Mouse (Mus musculus) hindlimb bud, embryonic 11.5 days (tissue): ENCODE measurements around the gene Micu1.

Experiments
- DNase-seq: peaks from one replicate; pipeline ENCODE4 v3.0.0-alpha.2; 2012; ENCODE audit warnings: low read depth, low spot score; ENCODE audit errors: extremely low spot score

The Micu1 gene

GRCm38 (mm10) chr10:59880029-59880386 is 177.7 kb downstream of the Micu1 start:
- DNase-seq, result peak; percentile 44

DNA sequence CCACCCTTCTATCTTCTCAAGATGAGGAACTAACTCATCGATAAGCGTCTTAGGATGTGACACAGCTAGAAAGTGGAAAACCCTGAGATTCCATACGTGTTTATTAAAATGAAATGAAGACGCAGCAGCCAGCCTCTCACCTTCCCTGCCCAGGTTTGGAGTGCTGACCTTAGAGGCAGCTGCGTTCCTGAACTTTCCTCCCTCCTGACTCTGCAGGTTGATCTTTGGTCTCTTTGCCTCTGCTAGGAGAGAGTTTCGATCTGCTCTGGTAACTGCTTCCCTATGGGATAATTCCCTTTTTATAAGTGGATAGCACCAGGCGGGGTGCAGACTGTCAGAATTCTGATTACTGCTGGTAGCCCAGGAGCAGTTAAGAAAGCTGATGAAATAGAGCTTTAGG is 178.6 kb downstream of the Micu1 start:
- no peak for DNase-seq

- DNase-seq, result no peak
Measured at GRCm38 (mm10) chr10:59884327-59885173, 182.3 kb downstream of the Micu1 start.

DNA sequence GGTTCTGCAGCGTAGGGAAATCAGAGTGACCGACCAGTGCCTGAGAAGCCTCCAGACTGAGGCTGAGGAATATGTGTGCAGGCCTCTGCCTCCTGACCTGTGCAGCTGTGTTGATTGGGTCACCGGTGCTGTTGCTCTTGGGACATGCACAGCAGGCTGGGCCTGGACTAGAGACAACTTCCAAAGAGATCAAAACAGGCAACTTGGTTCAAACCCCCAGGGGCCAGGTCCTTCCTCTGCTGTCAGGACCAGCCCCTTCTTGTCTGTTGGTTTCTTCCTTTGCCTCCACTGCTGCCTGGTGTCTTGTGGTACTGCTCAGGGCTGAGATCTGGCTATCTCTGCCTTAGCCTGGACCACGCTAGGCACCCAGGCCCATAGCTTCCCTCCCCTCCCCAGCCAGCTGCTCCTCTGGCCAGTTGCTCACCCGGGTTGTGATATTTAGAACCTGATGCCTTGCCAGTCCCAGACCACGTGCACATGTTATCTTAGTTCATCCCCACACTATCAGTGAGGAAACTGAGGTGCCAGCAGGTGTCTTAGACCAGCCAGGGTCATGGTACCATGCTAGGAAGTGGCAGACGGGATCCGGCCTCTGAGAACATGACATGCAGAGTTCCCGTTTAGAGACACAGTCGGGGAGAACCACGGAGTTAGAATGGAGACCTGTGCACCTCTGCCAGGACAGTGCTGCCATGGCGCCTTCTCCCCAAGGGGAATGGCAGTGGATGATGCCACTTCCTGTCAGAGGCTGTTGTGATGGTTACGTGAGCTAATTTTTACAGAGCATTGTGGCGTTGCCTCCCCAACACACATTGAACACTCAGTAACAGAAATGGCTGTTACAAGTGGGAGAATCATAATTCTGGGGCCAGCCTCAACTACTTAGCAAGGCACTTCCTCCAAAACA is 183.2 kb downstream of the Micu1 start:
- DNase-seq, result no peak

DNA sequence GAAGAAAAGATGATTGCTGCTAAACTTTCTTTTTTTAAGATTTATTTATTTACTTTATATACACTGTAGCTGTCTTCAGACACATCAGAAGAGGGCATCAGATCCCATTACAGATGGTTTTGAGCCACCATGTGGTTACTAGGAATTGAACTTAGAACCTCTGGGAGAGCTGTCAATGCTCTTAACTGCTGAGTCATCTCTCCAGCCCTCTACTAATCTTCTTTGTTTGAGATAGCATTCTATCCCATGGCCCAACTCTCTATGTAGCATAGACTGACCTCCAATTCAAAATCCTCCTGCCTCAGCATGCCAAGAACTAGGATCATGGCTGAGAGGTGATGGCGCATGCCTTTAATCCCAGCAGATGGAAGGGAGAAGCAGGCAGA is 183.8 kb downstream of the Micu1 start:
- no peak for DNase-seq

- DNase-seq, result no peak
Measured at GRCm38 (mm10) chr10:59887432-59887831, 185.2 kb downstream of the Micu1 start.

DNA sequence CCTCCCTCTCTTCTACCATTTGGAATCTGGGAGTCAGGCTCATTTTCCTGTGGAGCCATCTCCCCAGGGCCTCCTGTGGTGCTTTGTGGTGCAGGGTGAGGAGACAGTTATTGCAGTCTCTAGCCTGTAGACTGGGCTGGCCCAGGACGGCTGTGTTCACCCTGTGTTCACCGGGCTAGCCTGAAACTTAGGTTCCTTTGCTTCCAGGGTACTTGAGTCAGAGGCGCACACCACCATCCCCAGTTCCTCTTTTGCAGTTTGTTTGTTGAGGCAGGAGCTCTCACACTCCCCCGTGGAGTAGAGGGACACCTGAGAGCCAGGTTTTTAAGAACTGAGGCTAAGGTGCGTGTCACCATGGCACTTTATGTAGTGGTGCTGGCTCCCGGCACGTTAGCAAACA is 187.1 kb downstream of the Micu1 start:
- DNase-seq, result no peak

DNA sequence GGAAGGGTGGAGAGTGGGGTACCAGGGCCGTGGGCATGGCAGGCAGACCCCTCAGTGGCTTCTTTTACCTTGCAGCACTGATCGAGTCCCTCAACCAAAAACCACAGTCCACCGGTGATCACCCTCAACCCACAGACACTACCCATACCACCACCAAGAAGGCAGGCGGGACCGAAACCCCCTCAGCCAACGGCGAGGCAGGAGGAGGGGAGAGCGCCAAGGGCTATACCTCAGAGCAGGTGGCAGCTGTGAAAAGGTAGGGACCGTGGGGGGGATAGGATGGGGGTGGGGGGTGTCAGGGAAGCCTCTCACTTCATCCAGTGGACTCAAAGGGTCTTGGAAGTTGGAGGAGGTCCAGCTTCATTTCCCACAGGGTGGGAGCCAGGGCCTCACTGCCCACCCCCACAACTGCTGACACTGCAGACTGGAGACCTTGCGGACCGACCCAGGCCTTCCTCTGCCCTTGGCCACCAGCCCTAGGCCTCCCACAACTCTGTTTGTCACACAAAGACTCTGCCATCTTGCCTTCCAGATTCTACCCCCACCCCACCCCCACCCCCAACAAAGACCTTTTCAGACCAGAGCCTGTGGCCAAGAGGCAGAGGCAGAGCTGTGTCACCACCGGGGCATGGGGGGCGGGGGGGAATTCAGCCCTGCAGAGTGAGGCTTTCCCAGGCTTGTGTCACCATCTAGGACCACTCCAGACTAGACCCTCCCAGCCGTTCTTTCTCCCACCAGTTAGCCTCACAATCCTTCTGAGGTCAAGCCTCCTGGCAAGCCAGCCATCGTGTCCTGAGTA is 187.9 kb downstream of the Micu1 start:
- no peak for DNase-seq

DNA sequence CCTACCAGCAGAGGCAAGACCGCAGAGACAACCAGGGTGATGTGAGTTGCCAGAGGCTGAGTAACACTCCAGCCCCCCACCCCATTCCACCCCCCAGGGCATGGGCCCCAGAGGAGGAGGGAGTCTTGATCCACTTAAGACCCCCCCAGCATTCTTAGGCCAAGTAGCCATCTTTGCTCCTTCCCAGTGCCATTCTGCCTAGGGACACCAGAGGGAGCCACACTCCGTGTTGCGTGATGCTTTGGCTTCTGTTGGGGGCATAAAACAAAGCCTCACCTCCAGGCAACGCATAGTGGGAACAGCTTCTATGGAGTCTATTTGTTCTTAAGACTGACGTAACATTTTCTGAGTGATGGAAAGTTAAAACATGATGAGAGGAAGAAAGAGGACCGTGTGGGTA is 190.7 kb downstream of the Micu1 start:
- no peak for DNase-seq

DNA sequence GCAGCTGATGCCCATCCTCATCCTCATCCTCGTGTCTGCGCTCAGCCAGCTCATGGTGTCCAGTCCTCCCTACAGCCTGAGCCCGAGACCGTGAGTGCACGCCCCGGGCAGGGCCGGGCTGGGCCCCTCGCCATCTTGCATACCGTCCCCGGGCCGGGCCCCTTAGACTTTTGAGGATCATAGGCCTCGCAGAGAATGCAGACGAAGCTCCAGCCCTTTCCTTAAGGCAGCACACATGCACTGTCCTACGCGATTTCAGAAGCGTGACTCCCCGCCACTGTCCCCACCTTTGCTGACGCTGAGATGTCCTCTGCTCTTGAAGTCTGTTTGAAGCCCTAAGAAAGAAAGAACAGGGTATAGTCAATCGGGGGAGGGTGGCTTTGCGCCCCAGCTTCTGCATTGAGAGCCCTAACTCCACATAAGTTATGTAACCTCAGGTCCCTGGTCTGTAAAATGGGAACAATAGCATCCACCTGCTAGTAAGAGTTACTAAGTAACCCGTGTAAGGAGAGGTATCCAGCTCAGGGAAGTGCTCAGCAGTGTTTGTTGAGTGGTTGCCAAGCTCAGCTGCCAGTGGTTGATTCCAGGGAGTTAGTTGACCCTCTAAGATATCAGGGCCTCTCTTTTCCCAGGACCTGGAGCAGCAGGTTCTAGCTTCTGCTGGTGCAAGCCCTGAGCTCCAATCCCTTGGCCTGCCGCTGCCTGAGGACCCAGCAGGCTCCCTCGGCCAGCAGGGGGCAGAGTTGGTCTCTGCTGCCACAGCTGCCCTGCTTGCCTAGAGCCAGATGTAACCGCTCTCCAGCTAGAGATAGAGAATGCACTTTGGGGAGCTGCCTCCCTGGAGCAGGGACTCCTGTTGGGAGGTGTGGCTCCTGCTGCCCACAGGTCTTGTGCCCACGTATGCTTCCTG is 192.2 kb downstream of the Micu1 start:
- DNase-seq, result no peak

DNA sequence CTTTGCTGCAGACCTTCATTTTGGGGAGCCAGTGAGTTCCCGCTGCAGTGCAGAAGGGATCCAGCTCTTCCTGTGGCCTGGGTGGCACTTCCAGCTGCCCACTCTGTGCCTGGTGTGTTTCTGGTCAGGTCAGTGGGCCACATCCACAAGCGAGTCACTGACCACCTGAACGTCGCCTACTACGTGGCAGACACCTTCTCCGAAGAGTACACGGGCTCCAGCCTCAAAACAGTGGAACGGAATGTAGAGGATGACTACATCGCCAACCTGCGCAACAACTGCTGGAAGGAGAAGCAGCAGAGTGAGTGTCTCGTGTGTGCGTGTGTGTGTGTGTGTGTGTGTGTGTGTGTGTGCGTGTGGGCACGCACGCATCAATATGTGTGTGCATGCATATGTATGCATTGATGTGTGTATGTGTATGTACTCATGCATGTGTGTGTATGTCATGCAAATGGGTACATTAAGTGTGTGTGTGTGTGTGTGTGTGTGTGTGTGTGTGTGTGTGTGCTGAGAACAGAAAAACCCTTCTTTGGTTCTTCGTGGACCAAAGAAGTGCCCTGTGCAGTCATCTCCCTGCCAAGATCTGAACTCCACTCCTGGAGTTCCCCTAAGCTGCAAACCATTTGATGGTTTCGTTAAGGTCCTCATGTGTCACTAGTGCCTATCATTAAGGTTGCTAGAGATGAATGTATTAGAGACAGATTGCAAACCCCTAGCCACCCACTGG is 193.3 kb downstream of the Micu1 start:
- DNase-seq, result no peak

GRCm38 (mm10) chr10:59896211-59896610 is 193.9 kb downstream of the Micu1 start:
- DNase-seq, result no peak

GRCm38 (mm10) chr10:59896911-59897331 is 194.6 kb downstream of the Micu1 start:
- no peak for DNase-seq

DNA sequence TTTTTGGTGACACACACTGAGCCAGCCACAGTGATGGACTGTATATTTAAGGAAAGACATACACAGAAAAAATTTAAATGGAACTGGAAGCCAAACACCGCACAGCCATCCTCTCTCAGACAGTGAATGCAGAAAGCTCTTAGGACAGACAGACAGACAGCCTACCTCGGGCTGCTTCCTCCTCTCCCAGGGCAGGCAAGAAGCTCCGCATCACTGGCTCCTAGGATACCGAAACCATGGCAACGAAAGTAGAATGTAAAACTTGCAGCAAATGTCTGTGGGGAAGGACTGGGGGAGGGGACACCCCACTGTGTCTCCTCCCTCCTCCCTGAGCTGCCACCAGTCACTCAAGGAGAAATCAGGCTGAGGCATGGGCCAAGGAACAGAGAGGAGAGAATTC is 195.2 kb downstream of the Micu1 start:
- no peak for DNase-seq

GRCm38 (mm10) chr10:59898180-59898778 is 196.0 kb downstream of the Micu1 start:
- DNase-seq, result no peak

DNA sequence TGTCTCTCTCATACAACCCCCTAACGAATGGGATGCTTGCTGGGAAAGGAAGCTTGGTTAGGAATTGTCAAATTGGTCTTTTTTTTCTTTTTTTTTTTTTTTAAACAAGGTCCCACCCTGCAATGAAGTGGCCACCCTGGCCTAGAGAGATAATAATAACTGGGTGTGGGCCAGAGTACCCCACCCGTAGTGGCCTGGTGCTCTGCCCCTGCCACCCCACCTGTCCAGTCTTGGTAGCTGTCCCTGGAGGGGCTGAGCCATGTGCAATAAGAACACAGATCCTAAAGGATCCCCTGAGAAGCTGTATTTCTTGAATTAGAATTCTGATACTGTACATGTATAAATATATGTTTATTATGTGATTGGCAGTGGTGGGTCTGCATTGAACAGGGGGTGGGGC is 196.7 kb downstream of the Micu1 start:
- no peak for DNase-seq

DNA sequence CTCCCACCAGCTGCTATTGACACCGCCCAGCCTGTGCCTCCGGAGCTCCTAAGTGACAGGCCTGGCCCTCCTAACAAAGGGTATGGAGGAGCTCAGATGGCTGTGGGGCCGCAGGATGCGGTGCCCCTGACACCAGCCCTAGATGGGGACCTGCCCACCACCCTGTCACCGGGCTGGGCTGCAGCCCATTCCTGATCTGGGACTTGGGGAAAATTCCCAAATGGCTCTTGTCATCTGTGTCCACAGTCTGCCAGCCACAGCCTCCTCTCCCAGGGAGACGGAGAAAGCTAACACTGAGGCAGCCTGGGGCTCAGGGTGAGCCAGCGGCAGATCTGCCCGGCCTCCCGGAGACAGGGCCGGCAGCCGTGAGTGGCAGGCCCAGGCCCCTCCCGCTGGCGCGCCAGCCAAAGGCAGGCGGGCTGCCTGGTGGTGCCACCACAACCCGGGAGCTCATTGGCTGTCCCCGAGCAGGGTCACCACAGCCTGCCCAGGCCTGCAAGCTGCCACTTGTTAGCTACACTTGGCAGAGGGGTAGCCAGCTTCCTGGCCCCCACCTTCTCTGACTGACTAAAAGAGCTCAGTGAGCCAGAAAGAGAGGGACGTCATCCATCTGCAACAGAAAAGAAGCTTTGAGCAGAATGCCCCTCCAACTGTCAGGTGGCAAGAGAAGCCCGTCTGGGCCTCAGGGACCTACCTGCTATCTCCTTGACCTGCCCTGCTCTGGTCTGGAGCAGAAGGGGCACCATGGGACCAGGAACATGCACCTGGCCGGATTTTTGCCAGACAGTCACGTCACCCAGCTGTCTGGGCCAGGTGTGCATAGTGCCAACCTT is 197.3 kb downstream of the Micu1 start:
- DNase-seq, result no peak

GRCm38 (mm10) chr10:59900174-59900435 is 197.8 kb downstream of the Micu1 start:
- no peak for DNase-seq

DNA sequence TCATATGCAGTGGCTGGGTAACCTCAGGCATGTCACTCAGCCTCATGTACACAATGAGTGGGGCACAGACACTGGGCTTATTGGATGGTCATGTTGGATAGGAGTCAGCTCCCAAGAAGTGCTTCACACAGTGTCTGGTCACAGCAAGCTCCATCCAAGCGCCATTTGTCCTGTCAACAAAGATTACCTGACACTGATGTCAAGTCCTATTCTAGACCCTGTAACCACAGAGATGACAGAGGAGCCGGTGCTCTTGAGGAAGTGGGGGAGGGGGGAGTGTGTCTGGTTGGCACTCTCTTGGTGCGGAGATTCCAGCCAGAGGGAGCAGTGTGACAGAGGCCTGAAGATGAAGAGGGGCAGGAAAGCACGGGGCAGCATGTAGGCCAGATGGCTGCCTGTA is 198.7 kb downstream of the Micu1 start:
- no peak for DNase-seq
